Mouse (Mus musculus): ENCODE data around the gene Ddx24.

Ddx24 gene

DNA sequence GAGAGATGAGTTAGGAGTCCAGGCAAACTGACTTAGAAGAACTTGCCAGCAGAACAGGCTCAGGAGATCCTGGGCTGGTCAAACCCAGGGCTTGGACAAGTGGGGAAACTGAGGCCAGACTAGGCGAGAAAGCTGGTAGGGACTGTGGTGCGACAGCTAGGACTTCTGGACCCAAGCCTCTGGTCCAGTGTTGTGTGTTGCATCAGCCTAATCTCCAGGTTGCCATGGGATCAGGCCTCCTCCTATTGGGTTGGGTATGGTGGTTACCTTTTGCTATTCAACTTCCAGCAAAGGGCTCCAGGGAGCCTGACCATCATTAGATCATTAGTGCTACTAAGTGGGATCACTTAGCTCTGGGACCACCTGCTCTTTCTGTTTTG is 36.3 kb downstream of the Ddx24 start:
- DNase-seq: no peak

DNA sequence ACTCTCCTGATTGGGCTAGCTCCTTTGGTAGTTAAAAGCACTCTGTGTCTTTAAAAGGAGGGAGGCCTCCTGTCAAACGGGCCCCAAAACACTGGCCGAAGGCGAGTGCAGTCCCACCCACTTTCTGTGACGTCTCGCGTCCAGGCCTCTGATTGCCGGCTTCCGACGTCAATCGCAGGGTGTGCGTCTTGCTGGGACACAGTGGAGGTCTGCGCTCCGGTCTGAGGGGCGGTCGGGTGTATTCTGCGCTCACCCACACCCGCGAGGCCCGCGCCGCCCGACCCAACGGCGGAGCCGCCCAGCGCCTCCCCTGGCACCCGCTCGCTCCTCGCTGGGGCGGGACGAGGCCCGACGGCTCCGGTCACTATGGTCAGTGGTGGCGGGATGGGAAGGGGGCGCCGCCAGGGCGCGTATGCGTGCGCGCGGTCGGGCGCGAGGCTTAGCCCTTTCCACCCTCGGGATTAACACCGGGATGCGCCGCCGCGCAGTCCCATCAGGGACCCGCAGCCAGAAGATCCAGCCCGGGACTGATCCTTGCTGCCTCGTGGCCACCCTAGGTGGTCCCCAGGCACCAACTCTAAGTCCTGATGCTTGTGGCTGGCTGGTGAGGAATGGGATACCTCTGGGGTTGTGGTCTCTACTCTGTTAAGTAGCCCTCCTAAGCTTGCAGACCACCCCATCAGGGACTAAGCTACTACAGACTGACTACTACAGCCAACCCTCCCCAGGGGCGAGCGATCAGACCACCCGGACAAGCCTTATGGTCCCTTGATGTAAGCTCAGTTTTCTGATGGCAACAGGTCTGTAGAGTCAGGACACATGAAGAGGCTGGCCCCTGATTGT is 36.9 kb downstream of the Ddx24 start, which contains the start of gene Otub2:
Otub2 (plus strand) TSS at position 178 of the 843 bp plus-strand sequence.
- DNase-seq: peak; percentile 96

DNA sequence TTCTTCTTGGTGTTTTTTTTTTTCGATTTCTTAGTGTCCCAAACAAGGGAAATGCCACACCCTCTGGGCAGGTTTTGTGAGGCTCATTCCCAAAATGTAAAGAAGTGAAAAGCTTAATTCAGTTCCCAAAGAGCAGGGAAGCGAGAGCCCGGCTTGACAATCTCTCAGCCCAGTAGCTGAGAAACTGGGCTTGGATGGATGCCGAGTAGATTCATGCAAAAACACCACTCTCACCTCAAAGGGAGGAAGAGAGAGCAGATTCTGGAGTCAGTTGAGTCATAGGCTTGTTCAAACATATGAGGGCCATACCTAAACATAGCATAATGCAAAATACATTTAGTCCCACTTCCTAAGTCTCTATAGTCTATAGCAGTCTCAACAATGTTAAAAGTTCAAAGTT is 45.4 kb downstream of the Ddx24 start:
- DNase-seq: no peak

DNA sequence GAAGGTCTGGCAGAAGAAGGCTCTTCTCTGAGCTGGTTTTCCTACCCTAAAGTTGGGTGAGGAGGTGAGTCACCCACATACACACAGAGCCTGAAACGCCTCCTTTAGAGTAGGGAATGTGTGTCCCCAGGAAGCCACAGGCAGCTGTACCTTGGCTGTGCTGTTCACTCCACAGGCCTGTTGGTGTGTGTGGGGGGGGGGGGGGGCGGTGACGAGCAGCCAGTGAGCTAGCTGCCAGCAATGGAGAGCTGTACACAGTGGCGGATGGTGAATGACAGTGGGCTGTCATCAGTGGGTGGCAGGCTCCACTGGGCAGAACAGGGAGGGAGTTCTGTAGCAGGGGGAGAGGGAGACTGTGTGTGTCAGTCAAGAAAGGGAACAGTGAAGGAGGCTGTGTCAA is 48.9 kb downstream of the Ddx24 start:
- no peak for DNase-seq

DNA sequence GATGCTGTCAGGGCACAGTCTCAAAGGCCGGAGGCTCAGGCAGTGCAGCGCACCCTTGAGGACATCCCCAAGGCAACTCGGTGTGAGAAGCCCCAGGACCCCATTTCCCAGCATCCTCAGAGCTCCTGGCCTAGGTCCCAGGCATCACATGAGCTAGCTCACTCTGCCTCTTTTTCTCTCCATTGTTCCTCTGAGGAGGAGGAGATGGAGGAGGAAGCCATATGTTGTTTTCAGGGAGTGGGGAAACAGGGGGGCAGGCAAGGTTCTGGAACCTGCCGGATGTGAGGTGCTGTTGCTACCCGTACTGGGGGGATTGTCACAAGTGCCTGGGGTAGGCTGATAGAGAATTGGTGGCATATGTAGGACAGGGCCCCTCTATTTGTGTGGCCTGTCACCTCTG is 49.5 kb downstream of the Ddx24 start:
- peak; percentile 65 for DNase-seq

DNA sequence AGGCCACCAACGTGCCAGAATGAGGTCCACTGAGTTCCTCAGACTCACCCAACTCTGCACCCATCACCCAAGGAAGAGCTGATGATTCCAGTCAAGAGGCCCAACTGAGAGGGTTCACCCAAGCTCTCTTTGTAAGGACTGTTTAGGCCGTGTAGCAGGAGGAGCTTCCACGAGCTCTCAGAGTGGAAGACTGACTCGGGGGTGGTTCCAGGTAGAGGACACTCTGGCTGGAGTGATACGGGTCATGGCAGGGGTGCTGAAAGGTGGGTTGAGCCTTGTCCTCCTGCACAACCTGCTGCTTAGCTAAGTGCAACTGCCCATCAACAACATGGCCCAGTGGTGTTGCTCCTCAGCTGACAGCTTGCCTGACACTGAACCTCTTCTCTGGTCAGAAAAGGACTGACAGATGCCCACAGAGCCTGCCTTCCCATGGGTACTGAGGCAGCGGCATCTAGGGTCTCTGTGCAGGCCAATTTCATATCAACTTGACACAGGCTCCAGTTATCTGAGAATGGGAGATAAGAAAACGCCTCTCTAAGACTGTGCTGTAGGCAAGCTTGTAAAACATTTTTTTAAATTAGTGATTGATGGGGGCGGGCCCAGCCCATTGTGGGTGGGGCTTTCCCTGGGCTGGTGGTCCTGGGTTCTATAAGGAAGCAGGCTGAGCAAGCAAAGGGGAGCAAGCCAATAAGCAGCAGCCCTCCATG is 51.9 kb downstream of the Ddx24 start:
- DNase-seq: no peak

DNA sequence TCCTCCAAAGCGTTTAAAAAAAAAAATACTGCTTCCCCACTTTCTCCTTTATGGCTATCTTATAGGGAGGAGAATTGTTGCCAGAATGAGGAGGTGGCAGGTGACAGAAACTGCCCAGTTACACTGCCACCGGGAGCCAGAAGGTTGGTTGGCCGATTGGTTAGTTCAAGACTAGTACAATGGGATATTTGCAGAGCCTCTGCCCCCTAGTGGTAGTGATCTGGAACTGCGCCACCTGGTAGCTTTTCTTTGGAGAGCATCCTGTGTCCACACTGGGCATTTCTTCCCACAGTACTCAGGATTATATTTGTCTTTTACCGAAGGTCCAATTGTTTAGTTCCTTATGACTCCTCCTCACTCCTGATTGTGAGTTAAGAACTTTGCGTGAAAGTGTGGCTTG is 53.9 kb downstream of the Ddx24 start:
- DNase-seq: peak; percentile 45

DNA sequence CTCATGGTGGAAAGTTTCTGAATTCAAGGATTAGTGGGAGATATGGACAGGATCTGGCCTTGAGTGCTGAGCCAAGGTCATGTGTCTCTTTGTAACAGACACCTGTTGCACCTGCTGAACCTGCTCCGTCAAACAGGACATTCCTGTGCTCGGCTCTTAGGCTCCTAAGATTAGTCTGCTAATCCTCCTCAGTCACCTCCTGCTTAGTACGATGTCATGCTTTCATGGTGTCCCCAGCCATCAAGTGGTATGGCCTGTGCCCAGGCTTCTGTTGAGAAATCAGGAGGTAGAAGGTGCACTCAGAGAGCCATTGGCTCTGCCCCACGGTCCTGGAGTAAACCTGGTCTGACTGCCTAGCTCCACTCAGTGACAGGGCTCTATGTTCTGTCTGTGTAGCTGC is 54.8 kb downstream of the Ddx24 start:
- DNase-seq: no peak

DNA sequence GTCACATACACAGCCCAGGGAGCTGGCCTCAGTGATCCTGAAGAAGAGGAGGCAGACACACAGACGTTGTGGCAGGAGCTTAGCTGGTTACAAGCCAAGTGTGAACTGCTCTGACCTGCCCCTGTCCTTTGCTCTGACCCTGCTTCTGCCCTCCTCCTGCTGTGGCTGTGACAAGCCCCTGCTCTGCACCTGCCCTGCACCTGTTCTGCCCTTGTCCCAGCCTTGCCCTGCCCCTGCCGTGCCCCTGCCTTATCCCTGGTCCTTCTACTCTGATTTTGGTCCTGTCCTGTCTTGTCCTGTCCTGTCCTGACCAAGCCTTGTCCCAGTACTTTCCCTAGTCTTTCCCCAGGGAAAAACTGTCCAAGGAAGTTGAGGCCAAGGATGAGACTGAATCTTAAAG is 56.9 kb downstream of the Ddx24 start:
- DNase-seq: no peak

DNA sequence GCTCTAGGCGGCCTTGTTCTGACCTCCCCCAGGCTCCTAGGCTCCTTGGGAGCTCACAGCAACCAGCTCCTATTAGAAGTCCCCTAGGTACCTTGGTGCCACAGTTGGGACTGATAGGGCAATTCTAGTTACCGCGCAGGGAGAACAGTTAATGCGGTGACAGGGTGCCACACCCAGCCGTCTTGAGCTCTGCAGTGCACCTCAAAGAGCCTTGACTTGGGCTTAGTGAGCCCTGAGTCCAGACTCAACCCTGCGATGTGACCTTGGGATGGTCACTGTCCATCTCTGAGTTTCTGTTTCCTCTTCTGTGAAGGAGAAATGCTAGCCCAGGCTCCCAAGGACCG is 57.3 kb downstream of the Ddx24 start:
- no peak for DNase-seq

DNA sequence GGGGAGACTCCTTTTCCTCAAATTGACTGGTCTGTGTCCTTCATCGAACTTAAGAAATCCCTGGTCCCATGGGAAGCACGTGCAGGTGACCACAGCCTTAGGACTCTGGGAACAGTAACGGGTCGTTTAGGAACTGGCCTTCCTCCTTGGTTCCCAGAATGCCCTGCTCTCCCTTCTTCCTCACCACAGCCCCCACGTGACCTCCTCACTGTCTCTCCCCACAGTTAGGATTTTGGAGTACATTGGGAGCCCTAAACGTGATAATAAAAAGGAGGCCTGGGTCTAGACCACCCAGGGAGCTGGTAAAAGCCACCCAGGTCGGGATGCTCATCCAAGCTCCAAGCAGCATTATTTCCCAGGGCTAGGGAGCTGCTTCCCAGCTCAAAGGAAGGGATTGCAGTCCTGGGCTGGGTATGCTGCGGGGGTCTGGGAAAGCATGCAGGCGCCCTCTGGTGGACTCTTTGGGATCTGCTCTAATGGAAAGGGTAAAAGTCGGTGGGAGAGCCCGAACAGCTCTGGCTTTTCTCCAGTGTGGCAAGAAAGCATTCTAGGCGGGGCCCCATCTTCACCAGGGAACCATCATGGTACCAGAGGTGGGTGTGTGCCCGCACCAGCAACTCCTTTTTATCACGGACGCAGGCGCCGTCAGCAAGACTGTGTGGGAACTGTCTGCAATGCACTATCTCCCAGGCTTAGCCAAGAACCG is 57.9 kb downstream of the Ddx24 start:
- peak; percentile 89 for DNase-seq

DNA sequence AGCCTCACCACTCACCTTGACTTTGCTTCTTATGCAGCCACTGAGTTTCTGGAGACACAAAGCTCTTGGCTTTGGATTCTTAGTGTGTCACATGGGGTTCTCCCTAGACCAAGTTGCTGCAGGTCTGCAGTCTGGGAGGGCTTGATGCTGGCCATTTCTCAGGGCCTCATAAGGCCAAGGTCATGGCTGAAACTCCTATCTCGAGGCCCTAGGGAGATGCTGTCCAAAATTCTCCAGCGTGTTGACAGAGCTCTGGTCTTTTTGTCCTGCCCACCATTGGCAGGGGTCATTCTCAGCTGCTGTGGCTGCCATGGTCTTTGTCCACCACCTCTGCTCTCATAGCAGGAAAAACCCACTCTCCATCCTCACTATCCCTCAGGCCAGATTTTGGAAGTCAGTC is 58.5 kb downstream of the Ddx24 start:
- DNase-seq: no peak

DNA sequence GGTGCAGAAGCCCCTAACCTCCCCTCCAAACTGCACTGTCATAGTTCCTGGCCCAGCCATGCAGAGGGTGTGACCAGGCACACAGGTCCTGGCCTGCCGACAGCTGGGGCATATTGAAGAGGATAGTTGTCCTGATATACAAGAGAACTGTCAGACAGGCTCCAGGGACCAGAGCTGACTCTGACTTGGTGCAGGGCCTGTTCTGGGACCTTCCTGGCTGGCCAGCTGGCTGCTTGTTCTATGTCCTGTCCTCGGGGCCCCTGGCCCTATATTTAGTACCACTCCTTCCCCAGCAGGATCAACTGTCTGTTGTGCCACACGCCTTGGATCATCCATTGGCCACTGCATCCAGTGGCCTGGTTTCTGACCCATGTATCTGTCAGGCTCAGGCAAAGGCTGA is 63.3 kb downstream of the Ddx24 start:
- DNase-seq: no peak

DNA sequence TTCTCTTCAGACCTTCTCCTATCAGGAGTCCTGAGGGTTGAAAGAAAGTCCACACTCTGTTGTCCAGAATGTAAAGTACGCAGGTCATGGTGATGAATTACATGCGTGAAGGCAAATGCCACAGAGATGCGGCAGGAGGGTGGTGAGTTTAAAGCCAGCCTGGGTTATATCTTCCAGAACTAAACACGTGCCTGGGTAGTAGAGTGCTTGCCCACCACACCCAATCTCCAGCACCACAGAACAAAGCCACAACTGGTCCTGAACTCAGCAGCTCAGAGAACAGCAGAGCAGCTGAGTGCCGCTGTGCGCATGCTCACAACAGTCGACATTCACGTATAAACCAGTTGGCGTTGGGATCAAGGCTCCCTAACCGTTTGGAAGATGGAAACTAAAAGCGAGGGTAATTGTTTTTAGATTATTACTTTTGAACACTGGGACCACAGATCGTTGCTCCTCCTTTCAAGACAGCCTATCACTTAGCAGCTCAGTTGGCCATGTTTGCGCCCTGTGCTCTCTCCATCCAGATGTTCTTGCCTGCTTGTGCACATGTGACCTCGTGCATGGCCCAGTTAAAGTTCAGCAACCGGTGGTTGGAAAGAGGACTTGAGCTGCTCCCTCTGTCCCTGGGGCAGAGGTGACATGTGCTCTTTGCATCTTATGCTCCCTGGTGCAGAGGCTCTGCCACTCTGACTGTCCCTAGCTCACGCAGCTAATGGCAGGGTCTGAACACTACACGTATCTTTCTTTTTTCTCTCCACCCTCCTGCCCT is 63.9 kb downstream of the Ddx24 start:
- no peak for DNase-seq

DNA sequence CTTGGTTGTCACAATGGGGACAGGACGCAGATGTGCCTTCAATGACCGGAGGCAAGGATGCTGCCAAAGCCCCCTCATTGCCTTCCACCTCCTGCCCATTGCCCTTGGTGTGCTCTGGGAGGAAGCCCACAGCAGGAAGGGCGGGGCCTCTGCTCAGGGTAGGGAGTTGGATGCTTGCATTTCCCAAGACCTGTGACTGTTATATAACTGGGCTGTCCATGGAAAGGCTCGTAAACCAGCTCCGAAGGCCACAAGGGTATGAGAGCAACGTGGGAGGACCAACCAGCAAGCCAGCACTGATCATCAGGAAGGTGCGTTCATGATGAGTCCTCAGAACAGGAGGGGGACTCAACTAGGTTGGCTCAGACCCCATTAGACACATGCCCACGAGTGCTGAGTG is 64.8 kb downstream of the Ddx24 start:
- no peak for DNase-seq

DNA sequence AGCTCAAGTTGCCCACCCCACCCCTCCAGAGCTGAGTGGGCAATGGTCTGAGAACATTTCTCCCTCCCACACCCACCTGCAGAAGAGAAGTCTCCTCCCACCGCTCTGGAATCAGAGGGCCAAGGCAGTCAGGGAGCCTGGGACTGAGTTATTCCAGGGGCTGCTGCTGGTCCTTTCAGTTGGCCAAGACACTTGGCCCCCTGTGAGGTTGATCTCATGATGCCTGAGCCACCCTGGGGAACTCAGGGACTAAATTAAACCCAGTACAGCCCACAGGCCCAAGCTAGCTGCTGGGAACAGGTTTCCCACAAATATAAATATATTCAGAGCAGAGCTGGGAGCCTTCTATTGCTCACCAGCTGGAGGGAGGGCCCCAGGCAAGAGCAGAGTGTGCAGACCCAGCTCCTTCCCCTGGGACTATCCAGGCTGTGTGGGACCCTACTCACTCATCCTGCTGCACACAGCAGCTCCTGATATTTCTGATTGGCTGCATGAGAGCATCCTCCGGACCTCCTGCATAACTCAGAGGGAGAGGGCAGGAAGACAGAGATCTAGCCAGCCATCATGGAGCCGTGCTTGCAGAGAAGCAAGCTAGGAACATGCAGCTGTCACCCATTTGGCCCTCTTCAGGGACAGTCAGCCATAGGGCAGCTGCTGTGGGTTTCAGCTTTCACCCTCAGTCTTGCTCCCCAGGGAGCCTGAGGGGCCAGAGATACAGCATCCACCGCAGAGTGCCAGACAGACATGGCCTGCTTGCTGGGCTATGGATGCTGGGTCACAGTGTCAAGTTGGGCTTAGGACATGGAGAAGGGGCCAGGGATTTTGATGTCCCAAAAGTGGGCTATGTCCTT is 66.5 kb downstream of the Ddx24 start:
- DNase-seq: no peak

DNA sequence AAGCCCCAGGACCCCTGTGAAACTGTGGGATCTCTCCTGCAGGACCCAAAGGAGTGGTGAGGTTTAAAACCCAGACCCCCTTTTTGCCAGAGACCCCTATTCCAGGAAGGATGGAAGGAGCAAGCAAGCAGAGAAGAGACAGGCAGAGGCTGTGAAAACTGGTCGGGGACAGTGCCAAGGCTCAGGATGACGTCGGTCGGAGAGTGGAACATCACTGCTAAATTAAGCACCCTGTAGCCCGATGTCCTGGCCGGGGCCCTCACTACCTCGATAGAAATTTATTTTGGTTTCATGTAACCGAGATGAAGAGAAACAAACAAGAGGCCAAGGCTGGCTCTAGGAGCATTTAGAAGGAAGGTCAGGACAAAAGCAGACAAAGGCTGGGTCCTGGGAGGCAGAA is 67.4 kb downstream of the Ddx24 start:
- DNase-seq: no peak

All from right cerebral cortex, postnatal 14 days (tissue).